Mouse (Mus musculus) G1E-ER4 (cell line): ENCODE data around the gene Ankrd52. TPM values are rescaled to one million over a fixed set of nuclear protein-coding genes. Genes with fewer than 3 reads are reported as not detected.

Experiments
- GATA1 ChIP-seq: IDR thresholded peaks from one replicate; pipeline ENCODE4 v1.8.0; 2012; ENCODE audit warnings: low read length, inconsistent platforms
- polyA plus RNA-seq: library from polyadenylated mRNA; stranded (reverse); fragments of >175 nt; gene quantifications from 2 replicates; pipeline ENCODE4 v1.2.3, GENCODE M21; 2012

The Ankrd52 gene
- polyA plus RNA-seq, 1 experiment = 85.8 TPM

GRCm38 (mm10) chr10:128388941-128389340 lies 12.0 kb downstream of the Ankrd52 start:
- TF ChIP-seq GATA1 = no peak

- no peak for TF ChIP-seq GATA1
These were observed 12.7 kb downstream of the Ankrd52 start for GRCm38 (mm10) chr10:128389570-128389969.

GRCm38 (mm10) chr10:128390366-128390765 lies 13.5 kb downstream of the Ankrd52 start:
- no peak for TF ChIP-seq GATA1

GRCm38 (mm10) chr10:128391850-128392249 lies 14.9 kb downstream of the Ankrd52 start:
- TF ChIP-seq GATA1 = no peak

- TF ChIP-seq GATA1 = no peak
These were observed 19.2 kb downstream of the Ankrd52 start for GRCm38 (mm10) chr10:128396017-128396673.

- no peak for TF ChIP-seq GATA1
These were observed 19.9 kb downstream of the Ankrd52 start for GRCm38 (mm10) chr10:128396716-128397264.

- no peak for TF ChIP-seq GATA1
These were observed 20.6 kb downstream of the Ankrd52 start for GRCm38 (mm10) chr10:128397466-128397865.

- TF ChIP-seq GATA1 = no peak
These were observed 23.4 kb downstream of the Ankrd52 start for GRCm38 (mm10) chr10:128400338-128400737.

GRCm38 (mm10) chr10:128401056-128401455 lies 24.1 kb downstream of the Ankrd52 start, which contains the start of gene Slc39a5:
Slc39a5 (minus strand) TSS chr10:128401229.
- no peak for TF ChIP-seq GATA1

- TF ChIP-seq GATA1 = no peak
These were observed 24.7 kb downstream of the Ankrd52 start for GRCm38 (mm10) chr10:128401638-128402037.

GRCm38 (mm10) chr10:128403931-128404330 lies 27.0 kb downstream of the Ankrd52 start:
- no peak for TF ChIP-seq GATA1

- TF ChIP-seq GATA1 = no peak
These were observed 31.9 kb downstream of the Ankrd52 start for GRCm38 (mm10) chr10:128408591-128409535.

- TF ChIP-seq GATA1 = no peak
These were observed 33.0 kb downstream of the Ankrd52 start for GRCm38 (mm10) chr10:128409692-128410559.

GRCm38 (mm10) chr10:128410560-128410845 lies 33.6 kb downstream of the Ankrd52 start:
- TF ChIP-seq GATA1 = no peak
